11 mouse cellular contexts compared by ENCODE assay signal in the genomic region with DNA sequence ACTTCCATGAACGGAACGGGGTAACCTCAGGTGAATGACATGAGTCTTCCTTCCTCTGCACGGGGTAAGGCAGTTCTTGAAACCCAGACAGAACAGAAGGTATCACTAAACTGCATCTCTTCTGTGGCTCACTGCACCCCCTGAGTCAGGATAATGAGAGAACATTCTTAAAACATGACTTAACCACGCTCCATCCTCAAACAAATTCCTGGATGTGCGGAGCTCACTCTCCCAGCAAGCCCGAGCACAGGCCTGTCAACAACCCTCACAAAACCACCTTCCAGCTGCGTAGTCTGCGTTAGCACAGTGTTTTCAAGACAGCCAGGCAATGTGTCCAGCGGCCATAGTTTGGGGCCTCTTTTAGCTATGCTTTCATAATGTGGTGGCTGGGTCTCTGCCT. TPM values are rescaled to one million over a fixed set of nuclear protein-coding genes. Genes with fewer than 3 reads are reported as not detected.
DNase-seq lines count a peak whose midpoint lies in the region; ATAC-seq and TF ChIP-seq lines count a peak whose summit lies in the region.
"Had no signal": no experiment of that assay in that cellular context is flagged by ENCODE, and none has a peak within 500 bp of the region (broad histone marks: within the 10 kb centered on the region; RNA-seq: fewer than 3 reads in every experiment).

No protein-coding gene starts in this region.

- no peaks in the 10 kb centered on the region for H3K9me3 ChIP-seq in intestine, embryonic 15.5 days
- H3K9me3 ChIP-seq in intestine, postnatal 0 days (ENCODE audit: control insufficient read depth): no peaks in the 10 kb centered on the region
- H3K9me3 ChIP-seq in limb, embryonic 10.5 days (replicated peaks): no peaks in the 10 kb centered on the region
- H3K9me3 ChIP-seq in midbrain, embryonic 11.5 days (ENCODE audit: control insufficient read depth, low read length): no peaks in the 10 kb centered on the region
- H3K9me3 ChIP-seq: neural tube, embryonic 12.5 days had no signal

- H3K9ac ChIP-seq in intestine, embryonic 15.5 days: no peak overlapping the region
- H3K9ac ChIP-seq in intestine, postnatal 0 days (ENCODE audit: low read depth, low read length): no peak overlapping the region
- no peak overlapping the region for H3K9ac ChIP-seq in midbrain, embryonic 11.5 days (ENCODE audit: low read length)
- H3K9ac ChIP-seq: liver, embryonic 14.5 days; neural tube, embryonic 12.5 days had no signal

- no peak for TF ChIP-seq CTCF in intestine, postnatal 0 days (IDR thresholded peaks at IDR 0.05; ENCODE audit: low read depth)
- TF ChIP-seq CTCF in C2C12 (IDR thresholded peaks at IDR 0.05; ENCODE audit: control insufficient read depth, insufficient read depth, insufficient read length): no peak

- H3K36me3 ChIP-seq in intestine, embryonic 15.5 days: no peaks in the 10 kb centered on the region
- H3K36me3 ChIP-seq in intestine, postnatal 0 days (ENCODE audit: control insufficient read depth, insufficient read depth): no peaks in the 10 kb centered on the region
- H3K36me3 ChIP-seq in C2C12 (ENCODE audit: control insufficient read depth, insufficient read depth): no peaks in the 10 kb centered on the region
- H3K36me3 ChIP-seq in limb, embryonic 10.5 days: no peaks in the 10 kb centered on the region
- H3K36me3 ChIP-seq in midbrain, embryonic 11.5 days (ENCODE audit: control insufficient read depth, insufficient read depth, low read length): no peaks in the 10 kb centered on the region
- H3K36me3 ChIP-seq: neural tube, embryonic 12.5 days had no signal

- peak; percentile 26; the same call in 1 of the 2 replicates for ATAC-seq in intestine, embryonic 15.5 days
- ATAC-seq in intestine, postnatal 0 days: no peak
- no peak for ATAC-seq in midbrain, embryonic 11.5 days (ENCODE audit: low FRiP score)

- DNase-seq in T-cell, adult 2 months (ENCODE audit: low spot score): peak; percentile 31
- no peak for DNase-seq in limb, embryonic 10.5 days (ENCODE audit: low spot score)
- no peak for DNase-seq in left cerebral cortex, adult 11 months (ENCODE audit: low spot score)
- no peak for DNase-seq in midbrain, embryonic 11.5 days (ENCODE audit: low spot score, missing footprints)
- DNase-seq: thymus, postnatal 4 days had no signal

- H3K27ac ChIP-seq in intestine, embryonic 15.5 days: no peak overlapping the region
- H3K27ac ChIP-seq in intestine, postnatal 0 days (ENCODE audit: low read depth, low read length): no peak overlapping the region
- H3K27ac ChIP-seq in limb, embryonic 10.5 days: 0 out of 2 replicates have a peak overlapping the region, but pooled peaks have one; percentile 19
- no peak overlapping the region for H3K27ac ChIP-seq in midbrain, embryonic 11.5 days (ENCODE audit: low read depth, low read length)
- H3K27ac ChIP-seq: liver, embryonic 14.5 days; neural tube, embryonic 12.5 days had no signal

- H3K4me2 ChIP-seq in intestine, embryonic 15.5 days (replicated peaks): no peak overlapping the region
- H3K4me2 ChIP-seq in intestine, postnatal 0 days (replicated peaks; ENCODE audit: low read depth): no peak overlapping the region; the same call in 1 of the 2 replicates
- no peak overlapping the region for H3K4me2 ChIP-seq in midbrain, embryonic 11.5 days
- H3K4me2 ChIP-seq: neural tube, embryonic 12.5 days had no signal

- H3ac ChIP-seq in C2C12 (ENCODE audit: control insufficient read depth, insufficient read length, low read depth): no peak overlapping the region

- H3K4me1 ChIP-seq in intestine, embryonic 15.5 days (replicated peaks): peaks cover 12% of the 10 kb centered on the region; the same call in 1 of the 2 replicates
- 0 out of 2 replicates have a peak, but pooled peaks cover 2% of the 10 kb centered on the region for H3K4me1 ChIP-seq in intestine, postnatal 0 days (replicated peaks; ENCODE audit: control insufficient read depth, insufficient read depth, low read length)
- H3K4me1 ChIP-seq in limb, embryonic 10.5 days: peaks cover 6% of the 10 kb centered on the region
- H3K4me1 ChIP-seq in midbrain, embryonic 11.5 days (ENCODE audit: control insufficient read depth, insufficient read depth, low read length): peaks cover 6% of the 10 kb centered on the region; the same call in 1 of the 2 replicates
- H3K4me1 ChIP-seq: neural tube, embryonic 12.5 days had no signal

- H3K79me2 ChIP-seq in C2C12 (ENCODE audit: control insufficient read depth, insufficient read depth): no peaks in the 10 kb centered on the region

- WGBS in intestine, embryonic 15.5 days: 42% methylated on average over 9 of the region's 9 CpGs
- WGBS in intestine, postnatal 0 days: 63% methylated on average over 9 of the region's 9 CpGs
- WGBS in limb, embryonic 10.5 days: 76% methylated on average over 9 of the region's 9 CpGs
- 61% methylated on average over 9 of the region's 9 CpGs for WGBS in midbrain, embryonic 11.5 days

- no peaks in the 10 kb centered on the region for H3K79me3 ChIP-seq in C2C12 (ENCODE audit: low read depth)

- no peaks in the 10 kb centered on the region for H3K27me3 ChIP-seq in intestine, embryonic 15.5 days (replicated peaks)
- H3K27me3 ChIP-seq in intestine, postnatal 0 days (replicated peaks; ENCODE audit: control insufficient read depth, insufficient read depth, low read length): no peaks in the 10 kb centered on the region
- H3K27me3 ChIP-seq in C2C12 (ENCODE audit: control insufficient read depth, insufficient read depth, insufficient read length): no peaks in the 10 kb centered on the region
- no peaks in the 10 kb centered on the region for H3K27me3 ChIP-seq in limb, embryonic 10.5 days (ENCODE audit: low read depth, poor library complexity, severe bottlenecking)
- H3K27me3 ChIP-seq in midbrain, embryonic 11.5 days (ENCODE audit: control insufficient read depth, insufficient read depth, low read length): no peaks in the 10 kb centered on the region
- H3K27me3 ChIP-seq: neural tube, embryonic 12.5 days had no signal

- H3K4me3 ChIP-seq in intestine, embryonic 15.5 days (replicated peaks): no peak overlapping the region
- no peak overlapping the region for H3K4me3 ChIP-seq in intestine, postnatal 0 days (ENCODE audit: low read depth, low read length)
- H3K4me3 ChIP-seq in C2C12 (ENCODE audit: insufficient read depth, poor library complexity, severe bottlenecking): no peak overlapping the region
- no peak overlapping the region for H3K4me3 ChIP-seq in limb, embryonic 10.5 days
- H3K4me3 ChIP-seq in midbrain, embryonic 11.5 days (ENCODE audit: low read depth, low read length): no peak overlapping the region
- H3K4me3 ChIP-seq: neural tube, embryonic 12.5 days had no signal

TF ChIP-seq in C2C12, 6 proteins besides CTCF, POLR2A, EP300 and RAD21:
- no peak for TF ChIP-seq USF1 (IDR thresholded peaks at IDR 0.05; ENCODE audit: low read depth)
- TF ChIP-seq MYOD1 (IDR thresholded peaks at IDR 0.05; ENCODE audit: control insufficient read depth, insufficient read length, low read depth): peak; percentile 32
- TF ChIP-seq MYOG (IDR thresholded peaks at IDR 0.05; ENCODE audit: control insufficient read depth, extremely low read depth, insufficient read length): no peak
- TF ChIP-seq CEBPB (IDR thresholded peaks at IDR 0.05; ENCODE audit: low read depth): no peak
- TF ChIP-seq MAX (IDR thresholded peaks at IDR 0.05): peak; percentile 30
- TF ChIP-seq FOSL1 (IDR thresholded peaks at IDR 0.05; ENCODE audit: insufficient read depth, low read length, poor library complexity, severe bottlenecking): peak; percentile 33

RNA-seq across cellular contexts. Expression of gene March10, which starts 10.7 kb away (rescaled TPM):
- not detected in 2 replicates for polyA plus RNA-seq in intestine, embryonic 15.5 days (2015; fragmentation: Nextera tagmentation; extraction: Ambion mirVana)
- polyA plus RNA-seq in intestine, postnatal 0 days (2015; fragmentation: Nextera tagmentation; extraction: Ambion mirVana): not detected in 2 replicates
- polyA plus RNA-seq in C2C12 (2012; fragmentation: generic; extraction: Trizol): 0.09 TPM
- 0.24 TPM in 1 of 2 replicates, not detected in the other for polyA plus RNA-seq in limb, embryonic 10.5 days (2016; fragmentation: Nextera tagmentation; extraction: Ambion mirVana)
- polyA plus RNA-seq in midbrain, embryonic 11.5 days (2014; fragmentation: Nextera tagmentation; extraction: Ambion mirVana): 0.06 TPM in 1 of 2 replicates, not detected in the other
- polyA plus RNA-seq: liver, embryonic 14.5 days; spleen, adult 2 months had no signal
